Mouse (Mus musculus) megakaryocyte, embryonic 14.5 days (primary cell): ENCODE measurements around the gene Grm8. TPM values are rescaled to one million over a fixed set of nuclear protein-coding genes. Genes with fewer than 3 reads are reported as not detected.

ENCODE experiments used
- H3K27me3 ChIP-seq: replicated peaks from 2 replicates; pipeline ENCODE3; 2012; ENCODE audit warnings: inconsistent platforms
- H3K36me3 ChIP-seq: replicated peaks from 2 replicates; pipeline ENCODE3; 2012; ENCODE audit warnings: low read length, inconsistent platforms, mixed read lengths
- H3K4me1 ChIP-seq: 2 replicates; pipeline ENCODE4 v1.6.1; 2012; ENCODE audit warnings: inconsistent platforms
- H3K4me3 ChIP-seq: replicated peaks from 2 replicates; pipeline ENCODE3; 2012; ENCODE audit warnings: moderate library complexity, mild to moderate bottlenecking, inconsistent platforms
- H3K9me3 ChIP-seq: 2 replicates; pipeline ENCODE4 v1.6.1; 2012; ENCODE audit warnings: inconsistent platforms
- FLI1 ChIP-seq: IDR thresholded peaks from 2 replicates; pipeline ENCODE4 v1.6.1; 2012; ENCODE audit warnings: low read length, inconsistent platforms, mixed read lengths
- GATA1 ChIP-seq: IDR thresholded peaks from 3 replicates; pipeline ENCODE4 v1.6.1; 2012; ENCODE audit warnings: mixed read lengths, low read length, inconsistent platforms, borderline replicate concordance
- polyA plus RNA-seq: library from polyadenylated mRNA; stranded (reverse); fragments of >175 nt; gene quantifications from 2 replicates; pipeline ENCODE4 v1.2.3, GENCODE M21; 2012; ENCODE audit warnings: low replicate concordance; ENCODE audit not compliant: insufficient read depth

The Grm8 gene
- polyA plus RNA-seq, 1 experiment, result 0.02 TPM

- H3K4me1 ChIP-seq, result no peaks in the 10 kb centered on the region
- H3K4me3 ChIP-seq, result no peak overlapping the region
- no peaks in the 10 kb centered on the region for H3K27me3 ChIP-seq
- no peaks in the 10 kb centered on the region for H3K36me3 ChIP-seq
- TF ChIP-seq GATA1 (no peak), FLI1 (no peak)
- no peaks in the 10 kb centered on the region for H3K9me3 ChIP-seq
Measured at GRCm38 (mm10) chr6:27967037-27967436, 167.9 kb downstream of the Grm8 start.

GRCm38 (mm10) chr6:27965237-27965636, 169.7 kb downstream of the Grm8 start:
- Histone ChIP-seq H3K9me3 (no peaks in the 10 kb centered on the region), H3K27me3 (no peaks in the 10 kb centered on the region), H3K36me3 (no peaks in the 10 kb centered on the region), H3K4me1 (no peaks in the 10 kb centered on the region), H3K4me3 (no peak overlapping the region)
- no peak for TF ChIP-seq FLI1
- TF ChIP-seq GATA1, result no peak

GRCm38 (mm10) chr6:27963887-27964286, 171.1 kb downstream of the Grm8 start:
- TF ChIP-seq FLI1, result no peak
- no peak overlapping the region for H3K4me3 ChIP-seq
- no peaks in the 10 kb centered on the region for H3K4me1 ChIP-seq
- no peaks in the 10 kb centered on the region for H3K27me3 ChIP-seq
- H3K9me3 ChIP-seq, result no peaks in the 10 kb centered on the region
- no peaks in the 10 kb centered on the region for H3K36me3 ChIP-seq

- H3K4me3 ChIP-seq, result no peak overlapping the region
- no peak for TF ChIP-seq GATA1
- TF ChIP-seq FLI1, result no peak
- H3K36me3 ChIP-seq, result no peaks in the 10 kb centered on the region
- H3K9me3 ChIP-seq, result peaks cover 3% of the 10 kb centered on the region; the same call in 1 of the 2 replicates
- H3K27me3 ChIP-seq, result no peaks in the 10 kb centered on the region
- H3K4me1 ChIP-seq, result no peaks in the 10 kb centered on the region
Measured at GRCm38 (mm10) chr6:27956278-27956857, 178.6 kb downstream of the Grm8 start.

DNA sequence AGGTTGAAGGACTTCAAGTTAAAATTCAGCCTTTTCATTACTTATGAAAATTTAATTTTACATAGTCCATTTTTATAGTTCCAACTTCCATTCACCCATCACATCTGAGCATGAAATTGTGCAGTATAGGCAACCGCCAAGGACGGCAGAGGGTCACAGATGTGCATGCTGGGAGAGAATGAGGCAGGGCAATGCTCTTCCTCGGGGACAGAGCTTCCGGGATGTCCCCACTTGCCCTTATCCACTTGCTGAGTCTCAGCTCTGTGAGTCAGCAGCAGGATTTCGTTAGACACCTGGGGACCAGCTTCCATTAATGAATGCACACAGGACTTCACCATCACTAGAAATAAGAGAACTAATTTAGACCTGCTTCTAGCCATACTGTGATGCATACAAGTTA, 183.5 kb downstream of the Grm8 start:
- H3K9me3 ChIP-seq, result peaks cover 3% of the 10 kb centered on the region; the same call in 1 of the 2 replicates
- H3K36me3 ChIP-seq, result no peaks in the 10 kb centered on the region
- no peak overlapping the region for H3K4me3 ChIP-seq
- H3K4me1 ChIP-seq, result no peaks in the 10 kb centered on the region
- H3K27me3 ChIP-seq, result no peaks in the 10 kb centered on the region
- TF ChIP-seq GATA1 (no peak), FLI1 (no peak)

GRCm38 (mm10) chr6:27928058-27928457, 206.9 kb downstream of the Grm8 start:
- no peaks in the 10 kb centered on the region for H3K27me3 ChIP-seq
- TF ChIP-seq GATA1, result no peak
- no peak for TF ChIP-seq FLI1
- no peaks in the 10 kb centered on the region for H3K4me1 ChIP-seq
- no peaks in the 10 kb centered on the region for H3K36me3 ChIP-seq
- no peaks in the 10 kb centered on the region for H3K9me3 ChIP-seq
- H3K4me3 ChIP-seq, result no peak overlapping the region

GRCm38 (mm10) chr6:27913281-27913680, 221.7 kb downstream of the Grm8 start:
- H3K9me3 ChIP-seq, result peaks cover 4% of the 10 kb centered on the region; the same call in 1 of the 2 replicates
- no peak overlapping the region for H3K4me3 ChIP-seq
- no peaks in the 10 kb centered on the region for H3K4me1 ChIP-seq
- TF ChIP-seq FLI1 (no peak), GATA1 (no peak)
- H3K27me3 ChIP-seq, result no peaks in the 10 kb centered on the region
- H3K36me3 ChIP-seq, result no peaks in the 10 kb centered on the region

- Histone ChIP-seq H3K9me3 (no peaks in the 10 kb centered on the region), H3K27me3 (no peaks in the 10 kb centered on the region), H3K4me1 (no peaks in the 10 kb centered on the region), H3K4me3 (no peak overlapping the region), H3K36me3 (no peaks in the 10 kb centered on the region)
- TF ChIP-seq GATA1 (no peak), FLI1 (no peak)
Measured at GRCm38 (mm10) chr6:27904358-27904757, 230.6 kb downstream of the Grm8 start.

GRCm38 (mm10) chr6:27902224-27902623, 232.8 kb downstream of the Grm8 start:
- H3K27me3 ChIP-seq, result no peaks in the 10 kb centered on the region

GRCm38 (mm10) chr6:27901396-27901795, 233.6 kb downstream of the Grm8 start:
- H3K36me3 ChIP-seq, result no peaks in the 10 kb centered on the region
- no peak for TF ChIP-seq FLI1
- no peak for TF ChIP-seq GATA1
- H3K27me3 ChIP-seq, result no peaks in the 10 kb centered on the region
- H3K9me3 ChIP-seq, result no peaks in the 10 kb centered on the region
- no peak overlapping the region for H3K4me3 ChIP-seq
- no peaks in the 10 kb centered on the region for H3K4me1 ChIP-seq

More at GRCm38 (mm10) chr6:27902224-27902623, 232.8 kb downstream of the Grm8 start:
- Histone ChIP-seq H3K4me3 (no peak overlapping the region), H3K36me3 (no peaks in the 10 kb centered on the region), H3K9me3 (no peaks in the 10 kb centered on the region), H3K4me1 (no peaks in the 10 kb centered on the region)
- TF ChIP-seq FLI1, result no peak
- no peak for TF ChIP-seq GATA1
